Mouse (Mus musculus) olfactory bulb, adult 2 months (tissue): Measurements from ENCODE around the gene Cxcr4.

Experiments
- CTCF ChIP-seq: fragments of 200-500 bp; IDR thresholded peaks from 2 replicates; pipeline ENCODE4 v1.5.1; 2012; ENCODE audit warnings: low read depth, mild to moderate bottlenecking, low read length, moderate library complexity; ENCODE audit not compliant: insufficient read depth
- POLR2A ChIP-seq: fragments of 200-500 bp; IDR thresholded peaks from 2 replicates; pipeline ENCODE4 v1.6.1; 2012; ENCODE audit warnings: mild to moderate bottlenecking, low read depth, low read length, moderate library complexity; ENCODE audit not compliant: insufficient read depth

DNA sequence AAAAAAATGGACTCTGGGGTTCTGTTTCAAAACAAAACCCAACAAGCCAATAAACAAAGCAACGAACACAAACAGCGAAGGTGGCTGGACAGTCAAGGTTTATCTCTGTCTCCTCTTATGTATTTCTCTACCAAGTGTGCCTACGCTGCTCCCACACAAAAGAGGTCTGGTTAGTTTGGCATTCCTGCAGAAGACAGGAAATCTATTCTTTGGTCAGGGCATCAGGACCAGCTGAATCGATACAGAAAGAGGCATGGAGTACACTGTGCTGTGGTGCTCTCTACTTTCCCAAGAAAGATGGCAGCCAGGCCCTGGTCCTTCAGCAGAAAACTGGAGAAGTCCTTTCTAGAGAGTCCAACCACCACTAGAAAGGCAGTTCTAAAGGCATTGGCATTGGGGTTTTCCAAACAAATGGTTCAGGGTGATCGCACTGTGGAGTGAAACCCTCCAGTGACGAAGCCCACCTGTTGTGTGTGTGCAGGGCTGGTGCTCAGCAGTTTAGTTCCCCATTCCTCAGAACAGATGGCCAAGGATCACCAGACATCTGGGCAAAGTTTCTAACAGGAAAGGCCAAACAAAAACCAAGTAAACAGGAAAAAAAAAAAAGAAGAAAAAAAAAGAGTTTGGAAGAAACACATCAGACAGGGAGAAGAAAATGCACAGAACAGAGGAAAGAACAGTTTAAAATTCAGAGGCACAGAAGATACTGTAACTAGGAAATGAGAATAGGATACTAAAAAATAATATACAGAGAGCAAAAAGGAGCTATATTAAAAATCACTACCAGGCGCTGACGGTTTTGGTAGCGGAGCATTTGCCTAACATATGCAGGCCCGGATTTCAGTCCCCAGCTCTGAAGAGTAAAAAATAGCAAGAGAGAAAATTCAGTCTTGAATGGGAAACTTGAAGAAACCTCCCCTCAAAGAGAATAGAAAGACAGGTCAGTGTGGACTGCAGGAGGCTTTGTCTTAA, 44.5 kb upstream of the Cxcr4 start:
- no peak for TF ChIP-seq CTCF
- TF ChIP-seq POLR2A = no peak
